Mouse (Mus musculus) T-helper 1 cell (primary cell): ENCODE results near the gene Ptpn3.

Experiments used
- in situ Hi-C: fragments of 300-600 bp; cut with MboI, MseI; formaldehyde crosslinking; loops from one replicate; pipeline ENCODE4 v1.15.1; 2025; ENCODE audit warnings: high pct_unique_total_duplicates

The Ptpn3 gene

DNA sequence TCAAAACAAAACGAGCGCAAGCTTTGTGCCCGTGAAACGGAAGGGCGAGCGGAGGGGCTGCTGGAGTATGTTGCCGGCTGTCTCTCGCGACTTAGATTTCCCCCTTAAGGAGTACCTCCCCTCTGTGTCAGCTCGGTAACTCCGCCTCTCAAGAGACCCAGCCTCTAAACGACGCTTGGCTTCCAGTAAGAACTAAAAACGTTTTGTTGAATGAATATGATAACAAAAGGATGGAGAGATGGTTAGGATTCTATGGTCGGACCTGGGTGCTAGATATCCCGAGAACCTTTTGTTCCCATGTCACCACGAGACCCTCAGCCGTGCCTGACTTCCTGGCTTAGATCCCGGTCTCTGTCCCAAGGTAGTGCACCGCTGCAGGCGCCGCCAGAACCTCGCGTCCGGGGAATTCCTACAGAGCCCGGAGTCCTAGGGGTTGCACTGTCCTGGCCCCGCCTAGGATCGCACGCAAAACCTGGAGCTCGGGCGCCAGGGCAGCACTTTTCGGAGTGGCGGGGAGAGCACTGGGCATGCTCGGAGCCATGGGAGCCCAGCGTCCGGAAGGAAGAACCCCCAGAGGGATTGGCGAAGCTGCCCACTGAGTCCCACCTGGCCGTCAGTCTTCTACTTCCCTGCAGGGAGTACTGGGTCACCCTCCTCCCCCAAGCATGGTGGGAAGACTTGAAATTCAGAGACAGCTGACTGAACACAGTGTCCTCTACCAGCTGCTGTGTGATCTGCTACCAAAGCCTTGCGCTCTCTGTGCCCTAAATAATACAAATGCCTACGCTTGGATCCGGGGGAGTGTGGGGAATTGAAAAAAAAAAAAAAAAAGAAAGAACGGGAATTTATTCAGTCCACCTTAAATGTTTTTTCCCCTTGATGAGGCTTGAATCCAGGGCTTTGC lies at the start of gene Ptpn3:
Ptpn3 (minus strand) TSS at position 428 of the 904 bp plus-strand sequence.
- in situ Hi-C loops = no loop called here

DNA sequence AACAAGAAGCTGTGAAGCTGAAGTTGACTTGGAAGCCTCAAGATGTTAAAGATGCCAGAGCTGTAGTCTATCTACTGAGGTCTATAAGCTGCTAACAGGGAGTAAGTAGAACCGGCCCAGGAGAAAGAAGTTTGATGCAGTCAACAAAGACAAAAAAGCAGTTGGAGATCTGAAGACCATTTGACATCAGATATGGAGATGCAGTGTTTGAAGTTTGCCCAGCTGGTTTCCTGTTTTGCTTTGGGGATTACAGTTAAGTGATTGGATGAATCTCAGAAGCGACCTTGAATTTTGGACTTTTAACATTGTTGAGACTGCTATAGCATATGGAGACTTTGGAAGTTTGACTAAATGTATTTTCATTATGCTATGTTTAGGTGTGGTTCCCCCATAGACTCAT lies 48.9 kb upstream of the Ptpn3 start:
- in situ Hi-C loops = no loop called here

DNA sequence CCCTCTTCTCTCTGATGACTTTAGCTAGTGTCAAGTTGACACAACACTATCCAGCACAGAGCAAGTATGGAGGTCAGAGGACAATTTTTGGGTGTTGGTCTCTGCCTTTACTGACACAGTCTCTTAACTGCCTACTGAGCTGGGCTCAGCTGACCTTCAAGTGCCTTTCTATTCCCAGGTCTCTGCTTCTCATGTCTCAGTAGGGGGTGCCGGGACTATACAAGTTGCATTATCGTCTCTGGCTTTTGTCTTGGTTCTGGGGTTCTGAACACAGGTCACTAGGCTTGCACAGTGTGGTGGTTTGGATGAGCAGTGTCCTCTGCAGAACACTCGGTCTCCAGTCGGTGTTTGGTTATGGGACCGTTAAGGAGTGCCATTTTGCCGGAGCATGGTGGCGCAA lies 42.4 kb upstream of the Ptpn3 start:
- in situ Hi-C loops = no loop called here

DNA sequence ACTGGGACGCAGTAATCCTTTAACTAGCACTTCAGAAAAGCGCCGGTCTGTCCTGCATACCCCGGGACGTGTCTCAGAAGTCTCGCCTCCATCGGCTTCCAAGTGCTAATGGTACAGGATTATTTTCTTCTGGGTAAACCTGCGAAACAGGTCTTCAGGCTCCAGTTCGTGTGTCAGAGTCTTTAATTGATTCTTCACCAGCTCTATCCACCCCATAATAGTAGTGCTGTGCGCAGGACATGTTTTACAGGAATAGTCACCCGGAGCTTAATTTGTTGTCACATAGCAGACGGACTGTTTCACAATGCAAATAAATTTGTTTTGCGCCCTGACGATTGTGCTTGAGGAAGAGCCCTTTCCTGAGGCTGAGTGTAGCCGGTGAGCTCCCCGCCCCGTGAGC lies 37.3 kb upstream of the Ptpn3 start:
- in situ Hi-C loops = no loop called here

DNA sequence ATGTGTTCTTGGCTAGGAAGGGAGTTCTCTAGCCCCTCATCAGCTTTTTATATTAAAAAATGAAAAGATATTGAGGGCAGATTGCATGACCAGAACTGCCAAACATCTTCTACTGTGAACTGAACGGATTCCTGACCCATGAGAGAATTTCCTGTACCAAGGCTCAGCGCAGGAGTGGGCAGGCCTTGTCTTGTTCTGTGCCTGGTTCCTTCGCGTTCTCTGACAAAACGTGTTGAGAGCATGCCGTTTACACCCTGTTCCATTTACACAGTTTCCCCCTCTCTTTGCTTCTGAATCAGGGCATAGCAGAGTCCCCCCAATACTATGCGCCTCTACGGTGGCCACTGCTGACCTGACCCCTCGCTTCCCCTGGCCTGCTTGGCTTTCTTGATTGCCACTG lies 36.4 kb upstream of the Ptpn3 start:
- in situ Hi-C loops = no loop called here

DNA sequence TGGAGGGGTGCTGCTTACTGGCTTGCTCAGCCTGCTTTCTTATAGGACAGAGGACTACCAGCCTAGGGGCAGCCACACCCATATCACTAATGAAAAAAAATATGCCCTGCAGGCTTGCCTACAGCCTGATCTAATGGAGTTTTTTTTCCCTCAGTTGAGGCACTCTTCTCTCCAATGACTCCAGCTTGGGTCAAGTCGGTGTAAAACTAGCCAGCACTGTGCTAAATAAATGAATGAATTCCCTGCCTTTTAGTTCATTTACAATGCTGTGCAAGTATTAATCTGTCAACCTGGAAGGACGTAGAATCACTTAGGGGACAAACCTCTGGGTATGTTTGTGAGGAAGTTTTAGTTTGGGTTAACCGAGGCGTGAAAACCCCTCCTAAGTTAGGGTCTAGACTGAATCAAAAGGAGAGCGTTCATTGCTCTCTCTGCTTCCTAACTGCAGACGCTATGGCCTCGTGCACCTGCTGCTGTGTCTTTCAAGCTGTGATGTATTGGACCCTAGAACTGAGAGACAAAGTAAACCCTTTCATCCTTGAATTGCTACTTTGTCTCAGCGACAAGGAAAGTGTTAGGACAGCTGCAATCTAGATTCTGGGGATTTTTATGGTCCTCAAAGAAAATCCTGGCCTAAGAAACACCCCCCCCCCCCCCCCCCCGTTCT lies 33.5 kb upstream of the Ptpn3 start:
- in situ Hi-C loops = no loop called here

DNA sequence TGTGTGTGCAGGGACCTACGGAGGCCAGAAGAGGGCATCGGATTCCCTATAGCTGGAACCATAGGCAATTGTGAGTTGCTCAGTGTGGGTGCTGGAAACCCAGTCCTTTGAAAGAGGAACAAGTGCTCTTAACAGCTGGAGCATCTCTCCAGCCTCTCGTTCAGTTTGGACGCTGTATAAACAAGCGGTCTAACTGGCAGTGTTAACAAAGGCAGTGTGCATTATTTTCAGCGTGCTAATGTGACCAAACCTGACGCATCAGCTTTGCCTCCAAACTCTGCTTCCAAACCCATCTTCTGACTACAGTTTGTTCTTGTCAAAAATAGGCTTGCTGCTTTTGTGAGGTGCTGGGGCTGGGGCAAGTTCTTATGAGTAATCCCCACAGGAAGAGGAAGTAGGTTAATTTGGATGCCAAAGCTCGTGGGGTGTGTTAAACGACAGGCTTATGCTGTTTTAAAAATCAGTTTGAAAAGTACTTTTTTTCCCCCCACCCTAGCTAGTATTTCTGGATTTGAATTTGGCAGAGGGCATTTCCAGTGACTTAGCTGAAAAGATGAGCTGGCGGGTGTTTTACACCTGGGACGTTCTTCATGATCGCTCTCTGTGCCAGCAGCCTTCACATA lies 32.4 kb upstream of the Ptpn3 start:
- in situ Hi-C loops = no loop called here

DNA sequence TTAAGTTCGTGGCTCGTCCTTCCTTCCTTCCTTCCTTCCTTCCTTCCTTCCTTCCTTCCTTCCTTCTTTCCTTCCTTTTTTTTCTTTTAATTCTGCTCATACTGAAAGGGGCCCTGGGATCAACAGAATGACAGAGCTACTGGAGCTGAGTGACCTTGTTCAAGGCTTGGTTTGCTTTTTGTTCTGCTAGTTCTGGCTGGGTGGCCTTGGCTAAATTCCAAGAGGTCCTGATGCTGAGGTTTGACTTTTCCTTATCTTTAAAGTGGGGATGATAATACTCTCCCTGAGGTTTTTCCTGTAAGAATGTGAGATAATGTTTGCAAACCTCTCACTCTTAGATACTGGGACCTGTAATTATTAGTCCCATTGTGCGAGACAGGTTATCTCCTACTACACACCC lies 30.9 kb upstream of the Ptpn3 start:
- in situ Hi-C loops = no loop called here

DNA sequence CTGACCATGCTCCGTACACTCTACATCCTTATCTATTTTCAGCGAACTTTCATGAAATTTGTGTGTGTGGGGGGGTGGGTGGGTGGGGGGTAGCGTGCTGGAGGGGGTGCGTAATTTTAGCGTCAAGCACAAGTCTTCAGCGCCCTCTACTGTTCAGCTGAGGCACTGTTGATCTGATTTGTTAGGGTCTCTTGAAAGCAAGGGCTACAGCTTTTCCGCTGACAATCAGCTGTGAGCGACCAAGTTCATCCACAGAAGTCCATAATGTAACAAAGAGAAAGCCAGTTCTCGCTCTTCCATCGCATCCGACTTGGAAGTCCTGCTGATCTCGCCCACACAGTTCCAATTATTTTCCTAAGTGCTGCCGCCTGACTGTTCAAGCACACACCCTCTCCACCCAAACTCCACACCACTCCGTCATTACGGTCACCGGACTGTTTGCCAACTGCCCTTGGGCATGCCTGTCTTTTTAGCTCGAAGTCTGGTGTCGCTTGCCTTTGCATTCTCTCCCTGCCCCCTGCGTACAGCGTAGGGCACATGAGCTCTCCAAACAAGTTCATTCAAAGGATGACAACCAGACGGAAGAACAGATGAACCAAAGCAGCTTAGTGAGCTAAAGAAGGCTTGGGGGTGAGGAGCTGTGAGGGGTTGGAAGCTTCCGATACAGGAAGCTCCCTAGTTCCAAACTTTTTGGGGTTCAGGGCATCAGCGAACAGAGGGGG lies 19.1 kb upstream of the Ptpn3 start:
- in situ Hi-C loops = no loop called here

DNA sequence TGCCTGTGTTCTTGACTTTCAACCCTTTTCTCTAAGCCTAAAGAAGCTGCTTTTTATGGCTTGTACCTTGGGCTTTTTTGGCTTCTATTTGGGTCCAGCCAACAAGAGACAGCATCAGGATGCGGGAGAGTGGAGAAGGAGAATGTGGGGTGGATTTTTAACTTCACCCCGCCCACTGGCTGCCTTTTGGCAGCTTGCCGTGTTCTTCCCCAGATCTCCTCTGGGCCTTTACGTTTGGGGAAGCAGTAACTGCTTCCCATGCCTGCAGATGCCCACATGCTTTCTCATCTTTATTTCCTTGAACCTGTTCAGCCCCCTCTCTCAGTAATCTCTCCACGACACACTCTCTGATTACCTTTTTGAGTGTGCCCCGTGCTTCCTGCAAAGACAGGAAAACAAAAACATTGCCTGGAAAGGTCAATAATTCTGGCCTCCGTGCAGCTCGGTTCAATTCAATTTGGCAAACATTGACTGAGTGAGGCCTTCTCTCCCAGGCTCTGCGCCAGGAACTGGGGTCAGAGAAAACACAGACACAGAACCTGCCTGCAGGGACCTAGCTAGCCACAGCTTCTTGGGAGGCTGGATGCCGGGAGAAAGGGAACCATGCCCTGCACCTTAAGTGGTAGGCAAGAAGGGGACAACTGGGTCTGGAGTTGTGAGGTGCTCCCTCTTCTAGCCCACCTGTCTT lies 17.0 kb upstream of the Ptpn3 start:
- in situ Hi-C loops = no loop called here

DNA sequence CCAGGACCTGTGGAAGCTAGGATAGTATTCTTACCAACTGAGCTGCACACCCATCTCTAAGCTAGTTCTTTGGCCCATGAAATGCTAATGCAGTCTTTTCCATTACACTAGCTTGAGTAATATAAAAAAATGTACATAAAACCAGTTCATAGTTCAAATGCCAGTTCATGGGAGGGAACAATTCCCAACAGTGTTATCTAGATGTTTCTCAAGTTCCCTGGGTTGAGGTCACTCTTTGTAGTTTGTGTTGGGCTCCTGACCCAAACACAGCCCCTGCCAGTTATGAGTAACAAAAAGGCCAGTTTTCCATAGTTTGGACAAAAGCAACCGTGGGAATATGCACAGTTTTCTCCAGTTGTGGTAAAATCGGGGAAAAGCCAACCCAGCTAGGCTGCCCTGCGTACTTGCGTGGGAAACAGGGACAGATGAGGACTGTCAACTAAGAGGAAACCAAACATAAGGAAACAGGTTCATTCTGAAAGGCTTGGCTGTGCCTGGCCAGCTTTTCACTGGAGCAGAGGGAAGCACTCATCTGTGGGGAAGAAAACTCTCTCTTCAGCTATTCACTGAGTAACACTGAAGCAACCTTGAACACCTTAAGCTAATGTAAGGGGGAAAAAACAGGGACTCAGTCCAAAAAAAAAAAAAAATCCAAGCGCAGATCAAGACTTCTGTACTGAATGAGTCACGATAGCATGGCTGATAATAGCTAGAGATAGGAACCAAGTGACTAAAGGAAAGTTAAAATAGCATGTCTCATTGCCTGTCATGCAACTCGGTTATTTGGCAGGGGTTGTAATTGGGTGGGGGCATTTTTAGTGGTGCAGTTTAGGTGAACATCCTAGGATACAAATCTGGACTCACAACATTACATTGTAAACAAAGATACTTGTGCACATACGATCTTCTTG lies 10.9 kb upstream of the Ptpn3 start:
- in situ Hi-C loops = no loop called here

DNA sequence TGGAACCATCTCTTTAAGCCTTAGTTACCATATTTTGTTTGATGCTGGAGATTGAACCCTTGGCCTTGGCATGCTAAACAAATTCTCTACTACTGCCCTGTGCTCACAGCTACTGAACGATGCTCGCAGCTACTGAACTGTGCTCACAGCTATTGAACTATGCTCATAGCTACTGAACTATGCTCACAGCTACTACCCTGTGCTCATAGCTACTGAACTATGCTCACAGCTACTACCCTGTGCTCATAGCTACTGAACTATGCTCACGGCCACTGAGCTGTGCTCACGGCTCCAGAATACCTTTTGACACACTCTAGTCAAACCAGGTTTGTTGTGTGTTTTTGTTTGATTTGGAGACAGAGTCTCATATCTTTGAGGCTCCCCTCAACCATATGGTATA lies 10.1 kb upstream of the Ptpn3 start:
- in situ Hi-C loops = no loop called here

DNA sequence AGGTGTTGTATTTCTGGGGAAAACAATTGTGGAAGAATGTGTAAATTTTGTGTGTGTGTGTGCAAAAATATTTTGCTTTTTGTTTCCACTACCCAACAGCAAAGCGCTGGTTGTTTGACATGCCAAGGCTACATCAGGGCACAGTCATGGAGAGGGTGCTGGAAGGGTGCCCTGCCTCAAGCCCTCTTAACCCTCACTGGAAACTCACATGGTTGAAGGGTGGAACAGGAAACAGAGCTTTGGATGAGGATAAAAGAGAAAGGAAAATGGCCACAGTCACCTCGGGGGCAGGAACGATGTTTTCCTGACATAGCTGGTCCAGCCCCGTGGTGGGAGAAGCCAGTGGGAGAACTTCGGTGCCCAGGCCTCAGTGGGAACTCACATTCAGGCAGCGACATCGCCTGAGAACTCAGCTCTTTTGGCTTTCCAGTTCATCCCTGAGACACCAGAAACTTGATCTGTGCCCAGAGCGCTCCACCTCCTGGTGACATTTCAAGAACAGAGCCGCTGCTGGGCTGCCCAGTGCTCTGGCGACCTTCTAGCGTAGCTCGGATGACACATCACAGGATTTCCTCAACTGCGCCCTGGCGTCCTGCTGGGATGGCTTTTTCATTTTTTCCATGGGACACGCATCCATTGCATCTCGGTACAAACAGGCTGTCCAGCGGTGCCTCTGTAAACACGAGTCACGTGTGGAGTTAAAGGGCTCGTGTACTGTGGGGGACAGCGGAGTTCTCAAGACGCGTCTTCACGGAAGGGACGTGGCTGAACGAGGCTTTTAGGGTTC lies 6.8 kb upstream of the Ptpn3 start:
- in situ Hi-C loops = no loop called here

DNA sequence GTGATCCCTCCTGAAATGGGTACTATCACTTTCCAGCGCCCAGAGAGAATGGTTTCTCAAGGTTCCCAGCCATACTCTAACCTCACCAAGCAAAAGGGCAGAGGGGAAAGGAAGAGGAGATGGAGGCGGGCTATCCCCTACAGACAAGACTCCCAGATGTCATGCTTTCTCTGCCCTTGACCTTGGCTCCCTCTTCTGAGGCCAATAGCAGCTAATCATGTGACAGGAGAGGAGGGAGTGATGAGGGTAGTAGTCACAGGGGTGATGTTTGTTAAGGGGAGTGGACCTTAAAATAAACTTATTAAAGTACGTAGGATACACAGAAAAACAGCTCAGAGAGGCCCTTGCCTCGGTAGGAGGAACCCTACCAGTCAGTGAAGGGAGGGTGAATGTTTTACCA lies 6.1 kb upstream of the Ptpn3 start:
- in situ Hi-C loops = no loop called here

DNA sequence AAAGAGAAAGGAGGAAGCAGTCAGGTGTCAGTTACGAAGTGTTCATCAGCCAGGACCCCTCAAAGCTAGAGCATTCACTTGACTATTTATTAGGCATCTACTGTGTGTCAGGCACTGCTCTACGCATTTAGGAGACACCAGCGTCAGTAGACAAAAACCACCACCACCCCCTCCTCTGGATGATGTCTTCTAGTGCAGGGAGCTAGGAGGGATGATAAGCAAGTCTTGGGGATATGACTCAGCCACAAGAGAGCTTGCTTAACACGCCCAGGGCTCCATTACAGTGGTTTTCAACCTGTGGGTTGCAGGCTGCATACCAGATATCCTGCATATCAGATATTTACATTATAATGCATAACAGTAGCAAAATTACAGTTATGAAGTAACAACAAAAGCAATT lies 4.6 kb upstream of the Ptpn3 start:
- in situ Hi-C loops = no loop called here

DNA sequence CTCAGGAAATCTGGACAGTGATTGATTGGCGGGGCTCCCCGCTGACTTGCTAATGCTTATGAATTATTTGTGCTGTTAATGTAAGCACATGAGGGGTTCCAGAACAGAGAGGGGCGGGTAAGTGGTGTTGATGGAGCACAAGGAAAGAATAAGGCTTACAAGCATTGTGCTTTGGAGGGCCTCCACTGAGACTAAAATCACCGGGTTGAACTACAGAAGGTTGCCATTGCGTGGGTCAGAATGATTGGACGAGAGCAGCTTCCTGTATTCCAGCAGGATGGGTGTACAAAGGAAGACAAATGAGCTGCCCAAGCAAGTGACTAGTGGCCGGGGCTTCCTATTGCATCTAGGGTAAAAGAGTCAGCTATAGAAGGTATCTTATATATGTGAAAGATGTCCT lies 4.0 kb upstream of the Ptpn3 start:
- in situ Hi-C loops = no loop called here

DNA sequence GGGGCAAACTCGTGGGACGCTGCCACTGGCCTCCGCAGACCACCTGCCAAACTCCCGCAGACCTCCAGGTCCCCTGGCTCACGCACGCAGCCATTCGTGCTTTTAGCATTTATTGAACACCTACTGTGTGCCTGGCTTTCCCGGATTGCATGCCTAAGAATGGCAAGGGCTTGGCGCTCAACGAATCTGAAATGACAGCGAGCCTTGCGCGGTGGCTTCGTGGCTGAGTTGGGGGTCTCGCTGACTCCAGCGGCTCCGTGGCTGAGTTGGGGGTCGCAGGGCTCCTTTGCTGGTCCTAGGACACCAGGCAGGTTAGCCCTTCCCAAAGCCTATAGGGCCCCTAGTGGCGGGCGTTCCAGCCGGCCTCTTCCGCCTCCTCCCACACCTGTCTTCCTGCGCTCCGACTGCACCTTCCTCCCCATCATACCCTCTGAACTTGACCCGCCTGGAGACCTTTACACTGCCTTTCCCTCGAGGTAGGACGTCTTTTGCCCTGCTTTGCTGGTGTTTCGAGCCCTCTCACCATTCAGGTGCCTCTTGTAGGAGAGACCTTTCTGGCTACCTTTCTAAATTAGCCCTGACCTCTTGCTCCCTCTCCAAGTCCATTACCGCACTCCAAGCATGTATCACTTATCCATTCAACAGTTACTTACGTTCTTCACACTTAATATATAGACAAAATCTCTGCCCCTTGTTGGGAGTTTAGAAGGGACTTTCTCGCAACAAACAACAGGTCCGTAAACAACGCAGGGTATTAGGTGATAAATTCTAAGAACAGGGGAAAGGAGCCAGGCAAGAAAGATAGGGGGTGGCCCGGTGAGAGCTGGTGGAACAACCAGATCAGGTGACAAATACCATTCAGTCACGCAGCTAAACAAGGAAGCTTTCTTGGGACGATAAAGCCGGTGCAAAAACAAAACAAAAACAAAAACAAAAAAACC lies 898 bp downstream of the Ptpn3 start:
- in situ Hi-C loops = no loop called here

DNA sequence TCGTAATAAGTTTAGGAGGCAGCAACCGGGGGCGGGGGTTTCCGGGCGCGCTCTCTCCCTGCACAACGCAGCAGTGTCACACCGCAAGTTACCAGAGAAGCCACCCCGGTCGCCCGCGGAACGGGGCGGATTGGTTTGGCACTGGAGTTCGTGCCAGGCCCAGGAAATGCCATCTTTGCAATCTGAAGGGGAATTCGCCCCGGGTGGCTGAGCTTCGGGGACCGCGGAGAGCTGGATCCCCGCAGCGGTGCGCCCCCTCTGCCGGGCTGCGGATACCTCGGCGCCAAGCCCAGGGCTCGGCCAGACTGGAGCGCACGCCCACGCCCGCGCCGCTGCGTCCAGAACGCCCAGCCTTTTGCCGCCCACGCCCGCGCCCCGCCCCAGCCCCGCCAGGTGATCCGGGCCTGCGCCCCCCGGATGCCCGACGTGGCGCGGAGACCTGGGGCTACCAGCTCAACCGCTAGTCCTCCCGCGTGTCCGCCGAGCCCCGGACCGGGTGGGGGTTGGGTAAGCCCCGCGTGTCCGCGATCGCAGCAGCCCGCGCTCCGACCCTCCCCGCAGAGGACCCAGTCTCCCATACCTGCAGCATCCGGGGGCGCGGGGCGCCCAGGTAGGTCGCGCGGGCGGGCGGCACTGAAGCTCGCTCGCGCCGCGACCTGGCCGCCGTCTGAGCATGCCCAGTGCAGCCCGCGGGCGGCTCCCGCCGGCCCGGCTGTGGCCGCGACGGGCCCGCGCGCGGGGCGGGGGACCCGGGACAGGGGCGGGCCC lies 1.8 kb downstream of the Ptpn3 start:
- in situ Hi-C loops = no loop called here
